Mouse (Mus musculus): ENCODE results near the gene Ctdsp1. TPM values are rescaled to one million over a fixed set of nuclear protein-coding genes. Genes with fewer than 3 reads are reported as not detected.

The Ctdsp1 gene
- polyA plus RNA-seq, 1 experiment from 2014 or later: 82.0 TPM

DNA sequence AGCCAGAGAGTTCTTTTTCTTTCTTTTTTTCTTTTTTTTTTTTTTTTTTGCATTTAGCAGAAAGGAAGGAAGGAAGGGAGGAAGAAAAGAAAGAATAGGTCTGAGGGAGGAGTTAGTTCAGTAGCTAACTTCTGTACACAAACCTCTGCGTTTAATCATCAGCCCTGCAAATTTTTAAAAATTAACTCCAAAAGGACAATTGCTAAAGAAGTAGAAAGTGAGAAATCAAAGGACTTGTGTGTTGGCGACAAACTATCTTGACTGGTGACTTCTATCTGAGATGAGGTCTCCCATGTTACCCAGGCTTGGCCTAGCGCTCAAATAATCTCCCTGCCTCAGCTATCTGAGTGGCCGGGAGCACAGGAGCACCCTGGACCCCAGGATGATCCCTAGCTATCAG lies 12.9 kb downstream of the Ctdsp1 start:
- Histone ChIP-seq H3K36me3 (no peaks in the 10 kb centered on the region), H3K4me2 (no peak overlapping the region), H3K4me3 (replicated peaks) (no peak overlapping the region), H3K9ac (no peak overlapping the region), H3K9me3 (replicated peaks) (no peaks in the 10 kb centered on the region), H3K4me1 (peaks cover 9% of the 10 kb centered on the region; the same call in 1 of the 2 replicates), H3K27me3 (no peaks in the 10 kb centered on the region), H3K27ac (no peak overlapping the region)
- WGBS: 93% methylated on average over 4 of the region's 4 CpGs
- no peak for ATAC-seq (replicated peaks; ENCODE audit: low FRiP score)

GRCm38 (mm10) chr1:74408589-74409504 lies 17.5 kb downstream of the Ctdsp1 start, which contains the start of gene Vil1:
TSS of gene Vil1 (plus strand) at chr1:74409376.
- H3K4me3 ChIP-seq (replicated peaks): no peak within 1 kb of the TSS; the same call in 1 of the 2 replicates

DNA sequence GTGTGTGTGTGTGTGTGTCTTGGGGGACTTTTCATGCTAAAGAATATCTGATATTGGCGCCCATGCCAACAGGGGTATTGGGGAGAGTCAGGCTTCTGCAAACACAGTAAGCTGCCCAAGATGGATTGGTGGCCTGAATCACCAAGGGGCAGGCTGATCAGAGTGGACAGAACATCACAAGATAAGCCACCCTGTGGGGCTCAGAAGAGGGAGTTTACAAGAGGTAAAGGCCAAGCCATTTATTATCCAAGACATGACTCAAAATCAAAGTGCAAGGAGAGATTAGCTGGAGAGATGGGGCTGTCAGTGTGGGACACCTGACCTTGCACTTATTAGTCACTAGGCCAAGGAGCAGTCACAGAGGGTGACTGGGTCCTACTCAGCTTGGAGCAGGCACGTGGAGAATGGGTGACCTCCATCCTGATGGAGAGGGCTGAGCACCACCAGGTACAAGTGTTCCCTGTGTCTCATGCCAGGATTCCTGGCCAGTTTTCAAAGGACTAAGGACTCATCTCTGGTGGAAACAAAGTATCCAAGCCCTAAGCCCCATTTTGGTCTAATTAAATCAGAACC lies 20.5 kb downstream of the Ctdsp1 start:
- WGBS: 55% methylated on average over 2 of the region's 2 CpGs
- Histone ChIP-seq H3K27ac (no peak overlapping the region), H3K9me3 (replicated peaks) (no peaks in the 10 kb centered on the region), H3K27me3 (no peaks in the 10 kb centered on the region), H3K4me2 (no peak overlapping the region), H3K4me3 (replicated peaks) (no peak overlapping the region), H3K36me3 (no peaks in the 10 kb centered on the region), H3K9ac (no peak overlapping the region), H3K4me1 (peaks cover 20% of the 10 kb centered on the region)
- no peak for ATAC-seq (replicated peaks; ENCODE audit: low FRiP score)

More at GRCm38 (mm10) chr1:74408589-74409504, 17.5 kb downstream of the Ctdsp1 start, which contains the start of gene Vil1:
- Histone ChIP-seq H3K36me3 (no peaks in the 10 kb centered on the region), H3K9ac (no peak within 1 kb of the TSS), H3K4me2 (peak within 1 kb of the TSS; percentile 22), H3K9me3 (replicated peaks) (no peaks in the 10 kb centered on the region), H3K4me1 (peaks cover 9% of the 10 kb centered on the region; the same call in 1 of the 2 replicates), H3K27me3 (no peaks in the 10 kb centered on the region), H3K27ac (peak within 1 kb of the TSS; percentile 56)
- peak; percentile 58; the same call in 1 of the 2 replicates for ATAC-seq (replicated peaks; ENCODE audit: low FRiP score)
- WGBS: 33% methylated on average over 14 of the region's 15 CpGs

DNA sequence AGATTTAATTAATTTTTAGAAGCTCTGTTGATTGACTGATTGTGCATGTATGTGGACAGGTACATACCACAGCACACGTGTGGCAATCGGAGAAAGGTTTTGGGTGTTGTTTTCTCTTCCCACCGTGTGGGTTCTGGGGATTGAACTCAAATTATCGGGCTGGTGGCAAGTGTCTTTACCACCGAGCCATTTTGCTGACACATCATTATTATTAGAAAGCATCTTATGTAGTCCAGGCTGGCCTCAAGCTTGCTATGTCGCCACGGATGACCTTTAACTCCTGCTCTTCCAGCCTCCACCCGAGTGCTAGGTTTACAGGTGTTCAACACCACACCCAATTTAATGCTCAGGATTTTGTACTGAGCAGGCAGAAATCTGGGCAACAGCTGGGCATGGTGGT lies 21.4 kb downstream of the Ctdsp1 start:
- Histone ChIP-seq H3K27me3 (no peaks in the 10 kb centered on the region), H3K27ac (no peak overlapping the region), H3K4me1 (peaks cover 20% of the 10 kb centered on the region), H3K9me3 (replicated peaks) (no peaks in the 10 kb centered on the region), H3K36me3 (no peaks in the 10 kb centered on the region), H3K4me3 (replicated peaks) (no peak overlapping the region), H3K4me2 (no peak overlapping the region), H3K9ac (no peak overlapping the region)
- ATAC-seq (replicated peaks; ENCODE audit: low FRiP score): no peak
- WGBS: 85% methylated on average over 8 of the region's 8 CpGs

DNA sequence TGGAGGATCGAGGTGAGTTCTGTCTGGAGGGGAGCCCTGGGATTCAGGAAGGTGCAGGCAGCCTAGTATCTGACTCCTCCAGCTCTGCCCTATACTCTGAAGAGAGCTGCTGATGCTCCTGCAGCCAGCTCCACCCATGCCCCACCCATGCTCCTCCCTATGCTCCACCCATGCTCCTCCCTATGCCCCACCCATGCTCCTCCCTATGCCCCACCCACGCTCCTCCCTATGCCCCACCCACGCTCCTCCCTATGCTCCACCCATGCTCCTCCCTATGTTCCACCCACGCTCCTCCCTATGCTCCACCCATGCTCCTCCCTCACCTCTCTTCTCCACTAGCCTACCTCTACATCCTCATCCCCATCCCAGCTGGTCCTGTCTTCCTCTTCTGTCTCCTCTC lies 23.8 kb downstream of the Ctdsp1 start:
- ATAC-seq (replicated peaks; ENCODE audit: low FRiP score): peak; percentile 70
- 42% methylated on average over 4 of the region's 4 CpGs for WGBS
- Histone ChIP-seq H3K4me2 (no peak overlapping the region), H3K27me3 (no peaks in the 10 kb centered on the region), H3K4me1 (peaks cover 26% of the 10 kb centered on the region), H3K4me3 (replicated peaks) (no peak overlapping the region), H3K27ac (no peak overlapping the region), H3K9me3 (replicated peaks) (no peaks in the 10 kb centered on the region), H3K9ac (no peak overlapping the region), H3K36me3 (no peaks in the 10 kb centered on the region)

DNA sequence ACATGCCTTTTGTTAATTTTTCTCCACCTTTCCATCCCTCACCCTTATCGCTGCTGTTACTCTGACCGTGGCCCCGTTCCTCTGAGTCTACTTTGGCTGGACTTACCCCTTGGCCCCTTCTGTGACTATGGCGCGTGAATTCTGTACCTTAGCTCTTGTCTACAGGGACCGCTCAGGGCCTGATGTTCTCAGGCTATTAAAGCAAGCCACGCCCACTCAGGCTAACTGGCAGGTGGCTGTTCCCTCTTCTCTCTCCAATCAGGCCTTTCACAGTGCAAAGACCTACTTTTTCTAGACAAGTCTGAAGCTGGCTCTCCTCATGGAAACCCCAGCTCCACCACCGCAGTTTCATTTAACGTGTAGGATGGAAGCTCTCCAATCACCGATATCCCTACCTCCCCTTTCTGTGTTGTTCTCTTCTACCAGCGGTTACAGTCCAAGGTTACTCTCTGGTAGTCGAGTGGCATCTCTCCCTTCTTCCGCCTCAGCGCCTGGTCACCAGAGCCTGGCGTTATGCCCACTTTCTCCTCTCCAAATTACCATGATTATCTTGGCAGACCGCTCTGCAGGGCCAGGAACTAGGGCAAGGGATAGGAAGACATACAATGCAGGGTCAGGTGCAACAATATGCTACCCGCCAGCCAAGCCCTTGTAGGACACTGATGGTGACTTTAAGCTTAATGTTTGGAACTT lies 27.6 kb downstream of the Ctdsp1 start:
- peaks cover 31% of the 10 kb centered on the region for H3K4me1 ChIP-seq
- 68% methylated on average over 17 of the region's 17 CpGs for WGBS
- ATAC-seq (replicated peaks; ENCODE audit: low FRiP score): no peak
- no peak overlapping the region for H3K9ac ChIP-seq
- no peak overlapping the region for H3K4me3 ChIP-seq (replicated peaks)
- no peaks in the 10 kb centered on the region for H3K36me3 ChIP-seq
- no peaks in the 10 kb centered on the region for H3K9me3 ChIP-seq (replicated peaks)
- no peaks in the 10 kb centered on the region for H3K27me3 ChIP-seq
- H3K27ac ChIP-seq: 0 out of 2 replicates have a peak overlapping the region, but pooled peaks have one; percentile 10
- no peak overlapping the region for H3K4me2 ChIP-seq

- 60% methylated on average over 9 of the region's 9 CpGs for WGBS
- peaks cover 31% of the 10 kb centered on the region for H3K4me1 ChIP-seq
- ATAC-seq (replicated peaks; ENCODE audit: low FRiP score): no peak
- H3K36me3 ChIP-seq: no peaks in the 10 kb centered on the region
- no peak overlapping the region for H3K4me3 ChIP-seq (replicated peaks)
- no peak overlapping the region for H3K9ac ChIP-seq
- H3K27me3 ChIP-seq: no peaks in the 10 kb centered on the region
- H3K4me2 ChIP-seq: no peak overlapping the region
- no peaks in the 10 kb centered on the region for H3K9me3 ChIP-seq (replicated peaks)
- H3K27ac ChIP-seq: 0 out of 2 replicates have a peak overlapping the region, but pooled peaks have one; percentile 10
These were observed 28.1 kb downstream of the Ctdsp1 start for GRCm38 (mm10) chr1:74419440-74419794.

- H3K27ac ChIP-seq: no peak overlapping the region
- no peak for ATAC-seq (replicated peaks; ENCODE audit: low FRiP score)
- no peak overlapping the region for H3K9ac ChIP-seq
- H3K4me1 ChIP-seq: peaks cover 20% of the 10 kb centered on the region
- H3K27me3 ChIP-seq: no peaks in the 10 kb centered on the region
- H3K36me3 ChIP-seq: no peaks in the 10 kb centered on the region
- 41% methylated on average over 8 of the region's 8 CpGs for WGBS
- no peaks in the 10 kb centered on the region for H3K9me3 ChIP-seq (replicated peaks)
- H3K4me3 ChIP-seq (replicated peaks): no peak overlapping the region
- no peak overlapping the region for H3K4me2 ChIP-seq
These were observed 31.8 kb downstream of the Ctdsp1 start for GRCm38 (mm10) chr1:74423147-74423546.

- ATAC-seq (replicated peaks; ENCODE audit: low FRiP score): no peak
- no peaks in the 10 kb centered on the region for H3K9me3 ChIP-seq (replicated peaks)
- 65% methylated on average over 7 of the region's 7 CpGs for WGBS
These were observed 34.5 kb downstream of the Ctdsp1 start for GRCm38 (mm10) chr1:74425845-74426244.

DNA sequence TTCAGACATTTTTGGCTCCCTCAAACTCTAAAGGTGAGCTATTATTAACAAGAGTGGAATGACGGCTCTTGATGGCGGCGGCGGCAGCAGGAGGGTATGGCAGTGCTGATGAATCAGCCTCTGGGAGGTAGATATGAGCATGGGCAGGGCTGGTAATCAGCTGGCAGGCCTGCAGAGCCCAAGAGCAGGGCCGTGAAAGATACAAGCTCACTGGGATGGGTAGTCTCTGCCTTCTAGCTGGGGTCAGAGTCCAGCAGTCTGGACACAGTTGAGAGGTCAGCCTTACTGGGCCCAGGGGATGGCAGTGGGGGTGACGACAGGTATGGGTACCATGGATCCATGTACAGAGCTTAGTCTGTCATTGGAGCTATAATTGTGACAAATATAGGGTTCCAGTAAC lies 41.9 kb downstream of the Ctdsp1 start:
- Histone ChIP-seq H3K4me3 (replicated peaks) (no peak overlapping the region), H3K4me1 (peaks cover 5% of the 10 kb centered on the region; the same call in 1 of the 2 replicates), H3K27ac (no peak overlapping the region), H3K9me3 (replicated peaks) (no peaks in the 10 kb centered on the region), H3K36me3 (peaks cover 50% of the 10 kb centered on the region), H3K9ac (no peak overlapping the region), H3K4me2 (no peak overlapping the region), H3K27me3 (no peaks in the 10 kb centered on the region)
- 83% methylated on average over 6 of the region's 6 CpGs for WGBS
- ATAC-seq (replicated peaks; ENCODE audit: low FRiP score): no peak

More at GRCm38 (mm10) chr1:74425845-74426244, 34.5 kb downstream of the Ctdsp1 start:
- no peaks in the 10 kb centered on the region for H3K27me3 ChIP-seq
- no peak overlapping the region for H3K4me2 ChIP-seq
- no peak overlapping the region for H3K27ac ChIP-seq
- H3K9ac ChIP-seq: no peak overlapping the region
- H3K4me1 ChIP-seq: peaks cover 5% of the 10 kb centered on the region; the same call in 1 of the 2 replicates
- H3K4me3 ChIP-seq (replicated peaks): no peak overlapping the region
- no peaks in the 10 kb centered on the region for H3K36me3 ChIP-seq

DNA sequence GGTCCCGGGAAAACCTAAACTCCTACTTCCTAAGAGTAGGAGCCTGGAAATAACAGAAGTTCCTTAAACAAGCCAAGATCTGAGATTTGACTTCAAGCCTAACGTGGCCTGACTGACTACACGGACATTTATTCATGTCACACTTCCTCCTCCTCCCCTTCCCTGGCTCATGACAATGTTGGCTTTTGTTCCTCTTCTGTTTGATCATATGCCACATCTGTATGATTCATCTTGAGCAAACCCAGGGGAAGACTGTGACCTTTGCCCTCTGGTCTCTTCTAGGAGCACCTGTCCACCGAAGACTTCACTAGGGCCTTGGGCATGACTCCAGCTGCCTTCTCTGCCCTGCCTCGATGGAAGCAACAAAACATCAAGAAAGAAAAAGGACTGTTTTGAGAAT lies 43.3 kb downstream of the Ctdsp1 start:
- H3K9me3 ChIP-seq (replicated peaks): no peaks in the 10 kb centered on the region
- no peaks in the 10 kb centered on the region for H3K27me3 ChIP-seq
- no peak for ATAC-seq (replicated peaks; ENCODE audit: low FRiP score)
- no peak overlapping the region for H3K4me2 ChIP-seq
- peaks cover 64% of the 10 kb centered on the region for H3K36me3 ChIP-seq
- peaks cover 5% of the 10 kb centered on the region; the same call in 1 of the 2 replicates for H3K4me1 ChIP-seq
- WGBS: 50% methylated on average over 5 of the region's 5 CpGs
- no peak overlapping the region for H3K4me3 ChIP-seq (replicated peaks)
- no peak overlapping the region for H3K9ac ChIP-seq
- H3K27ac ChIP-seq: no peak overlapping the region

DNA sequence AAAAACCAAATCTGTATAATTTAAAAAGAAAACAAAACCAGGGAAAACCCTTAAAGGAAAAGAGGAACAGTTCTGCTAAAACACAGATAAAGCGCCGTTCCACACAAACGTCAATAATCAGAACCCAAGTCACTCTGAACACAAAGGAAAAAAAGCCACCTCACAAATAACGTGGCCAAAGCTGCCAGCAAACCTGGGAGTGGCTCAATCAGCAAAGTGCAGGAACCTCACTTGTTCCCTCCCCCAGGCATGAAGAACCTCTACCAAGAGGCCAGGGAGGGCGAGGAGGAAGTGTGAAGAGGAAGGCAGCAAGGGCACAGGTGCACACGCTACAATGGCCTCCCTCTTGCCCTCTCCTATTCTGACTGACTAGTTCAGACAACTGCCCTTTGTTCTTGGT lies 44.3 kb downstream of the Ctdsp1 start:
- no peaks in the 10 kb centered on the region for H3K27me3 ChIP-seq
- H3K4me1 ChIP-seq: peaks cover 5% of the 10 kb centered on the region; the same call in 1 of the 2 replicates
- no peak overlapping the region for H3K27ac ChIP-seq
- no peak for ATAC-seq (replicated peaks; ENCODE audit: low FRiP score)
- no peak overlapping the region for H3K9ac ChIP-seq
- H3K4me2 ChIP-seq: no peak overlapping the region
- H3K36me3 ChIP-seq: peaks cover 74% of the 10 kb centered on the region
- H3K4me3 ChIP-seq (replicated peaks): no peak overlapping the region
- no peaks in the 10 kb centered on the region for H3K9me3 ChIP-seq (replicated peaks)
- WGBS: 84% methylated on average over 6 of the region's 6 CpGs

Measured in kidney, embryonic 15.5 days (tissue).